Mouse (Mus musculus) hindbrain, embryonic 12.5 days (tissue): ENCODE measurements around the gene Atrnl1. TPM values are rescaled to one million over a fixed set of nuclear protein-coding genes. Genes with fewer than 3 reads are reported as not detected.

Experiments
- ATAC-seq: fragments of 200-750 bp; cut with Nextera tagmentation; 2 replicates; pipeline ENCODE4 v1.8.0; 2017; ENCODE audit warnings: moderate TSS enrichment; ENCODE audit not compliant: low FRiP score
- H3K27ac ChIP-seq: fragments of 300-500 bp; sonication (generic); 2 replicates; pipeline ENCODE4 v1.5.1; 2016; ENCODE audit warnings: mild to moderate bottlenecking
- H3K27me3 ChIP-seq: fragments of 300-500 bp; sonication (generic); 2 replicates; pipeline ENCODE4 v1.6.1; 2016; ENCODE audit warnings: mild to moderate bottlenecking
- H3K36me3 ChIP-seq: fragments of 300-500 bp; sonication (generic); 2 replicates; pipeline ENCODE4 v1.6.1; 2016; ENCODE audit warnings: mild to moderate bottlenecking
- H3K4me1 ChIP-seq: fragments of 300-500 bp; sonication (generic); 2 replicates; pipeline ENCODE4 v1.6.1; 2016
- H3K4me2 ChIP-seq: fragments of 300-500 bp; sonication (generic); replicated peaks from 2 replicates; pipeline ENCODE4 v1.6.1; 2016; ENCODE audit warnings: mild to moderate bottlenecking
- H3K4me3 ChIP-seq: fragments of 300-500 bp; sonication (generic); 2 replicates; pipeline ENCODE4 v1.5.1; 2016; ENCODE audit warnings: mild to moderate bottlenecking
- H3K9ac ChIP-seq: fragments of 300-500 bp; sonication (generic); 2 replicates; pipeline ENCODE4 v1.6.1; 2016; ENCODE audit warnings: mild to moderate bottlenecking, moderate library complexity
- H3K9me3 ChIP-seq: fragments of 300-500 bp; sonication (generic); replicated peaks from 2 replicates; pipeline ENCODE4 v1.6.1; 2016; ENCODE audit warnings: mild to moderate bottlenecking
- WGBS: fragments of 180-500 bp; shearing (Covaris S2); methylation state at CpG from one replicate; pipeline ENCODE4 v1.1.7; 2016; 5-methylcytosine and 5-hydroxymethylcytosine counted together
- polyA plus RNA-seq: library from polyadenylated mRNA; unstranded; fragments of >200 nt; fragmentation: Nextera tagmentation; extraction: Ambion mirVana; gene quantifications from 2 replicates; pipeline ENCODE4 v1.2.1, GENCODE M21; 2016

Gene Atrnl1
- polyA plus RNA-seq, 1 experiment from 2014 or later, result 12.4 TPM

- Histone ChIP-seq H3K27ac (no peak overlapping the region), H3K9me3 (peaks cover 6% of the 10 kb centered on the region), H3K9ac (no peak overlapping the region), H3K36me3 (0 out of 2 replicates have a peak, but pooled peaks cover 3% of the 10 kb centered on the region), H3K4me2 (no peak overlapping the region), H3K4me1 (peaks cover 18% of the 10 kb centered on the region), H3K27me3 (peaks cover 8% of the 10 kb centered on the region; the same call in 1 of the 2 replicates), H3K4me3 (no peak overlapping the region)
- 70% methylated on average over 8 of the region's 8 CpGs for WGBS
- no peak for ATAC-seq
Measured at GRCm38 (mm10) chr19:57924856-57925255, 314.0 kb downstream of the Atrnl1 start.

GRCm38 (mm10) chr19:57925681-57926080 lies 314.8 kb downstream of the Atrnl1 start:
- H3K9me3 ChIP-seq, result peaks cover 2% of the 10 kb centered on the region
- H3K4me3 ChIP-seq, result no peak overlapping the region
- H3K9ac ChIP-seq, result no peak overlapping the region
- peaks cover 18% of the 10 kb centered on the region for H3K4me1 ChIP-seq
- 84% methylated on average over 10 of the region's 10 CpGs for WGBS
- no peak for ATAC-seq
- 0 out of 2 replicates have a peak, but pooled peaks cover 2% of the 10 kb centered on the region for H3K36me3 ChIP-seq
- H3K27me3 ChIP-seq, result peaks cover 8% of the 10 kb centered on the region; the same call in 1 of the 2 replicates
- no peak overlapping the region for H3K4me2 ChIP-seq
- H3K27ac ChIP-seq, result no peak overlapping the region

- H3K9ac ChIP-seq, result no peak overlapping the region
- 90% methylated on average over 5 of the region's 5 CpGs for WGBS
- peaks cover 18% of the 10 kb centered on the region for H3K4me1 ChIP-seq
- peaks cover 8% of the 10 kb centered on the region; the same call in 1 of the 2 replicates for H3K27me3 ChIP-seq
- peak; percentile 94 for ATAC-seq
- no peak overlapping the region for H3K4me3 ChIP-seq
- H3K4me2 ChIP-seq, result no peak overlapping the region
- H3K36me3 ChIP-seq, result no peaks in the 10 kb centered on the region
- no peak overlapping the region for H3K27ac ChIP-seq
- H3K9me3 ChIP-seq, result no peaks in the 10 kb centered on the region
Measured at GRCm38 (mm10) chr19:57926164-57926860, 315.5 kb downstream of the Atrnl1 start.

GRCm38 (mm10) chr19:57926941-57927471 lies 316.2 kb downstream of the Atrnl1 start:
- WGBS, result 26% methylated on average over 10 of the region's 10 CpGs
- ATAC-seq, result 0 out of 2 replicates have a peak, but pooled peaks have one; percentile 16

GRCm38 (mm10) chr19:57927566-57928523 lies 317.0 kb downstream of the Atrnl1 start:
- ATAC-seq, result no peak
- Histone ChIP-seq H3K4me2 (no peak overlapping the region), H3K27ac (no peak overlapping the region), H3K4me3 (no peak overlapping the region), H3K9ac (no peak overlapping the region), H3K4me1 (peaks cover 18% of the 10 kb centered on the region), H3K9me3 (no peaks in the 10 kb centered on the region), H3K27me3 (peaks cover 12% of the 10 kb centered on the region; the same call in 1 of the 2 replicates), H3K36me3 (no peaks in the 10 kb centered on the region)
- 52% methylated on average over 11 of the region's 11 CpGs for WGBS

More at GRCm38 (mm10) chr19:57926941-57927471, 316.2 kb downstream of the Atrnl1 start:
- H3K9me3 ChIP-seq, result no peaks in the 10 kb centered on the region
- H3K36me3 ChIP-seq, result no peaks in the 10 kb centered on the region
- H3K4me2 ChIP-seq, result 0 out of 2 replicates have a peak overlapping the region, but pooled peaks have one; percentile 4
- no peak overlapping the region for H3K9ac ChIP-seq
- peaks cover 18% of the 10 kb centered on the region for H3K4me1 ChIP-seq
- no peak overlapping the region for H3K27ac ChIP-seq
- H3K27me3 ChIP-seq, result peaks cover 12% of the 10 kb centered on the region; the same call in 1 of the 2 replicates
- no peak overlapping the region for H3K4me3 ChIP-seq

- Histone ChIP-seq H3K36me3 (no peaks in the 10 kb centered on the region), H3K9ac (no peak overlapping the region), H3K4me3 (no peak overlapping the region), H3K4me1 (peaks cover 11% of the 10 kb centered on the region), H3K9me3 (no peaks in the 10 kb centered on the region), H3K27me3 (peaks cover 8% of the 10 kb centered on the region; the same call in 1 of the 2 replicates), H3K4me2 (no peak overlapping the region), H3K27ac (no peak overlapping the region)
- WGBS, result 95% methylated on average over 4 of the region's 4 CpGs
- ATAC-seq, result no peak
Measured at GRCm38 (mm10) chr19:57931626-57932025, 320.8 kb downstream of the Atrnl1 start.

GRCm38 (mm10) chr19:57936865-57937264 lies 326.0 kb downstream of the Atrnl1 start:
- H3K36me3 ChIP-seq, result no peaks in the 10 kb centered on the region
- H3K4me3 ChIP-seq, result no peak overlapping the region
- WGBS, result 92% methylated on average over 3 of the region's 3 CpGs
- H3K27me3 ChIP-seq, result 0 out of 2 replicates have a peak, but pooled peaks cover 1% of the 10 kb centered on the region
- peaks cover 9% of the 10 kb centered on the region for H3K4me1 ChIP-seq
- H3K4me2 ChIP-seq, result no peak overlapping the region
- no peak overlapping the region for H3K27ac ChIP-seq
- no peaks in the 10 kb centered on the region for H3K9me3 ChIP-seq
- ATAC-seq, result no peak
- no peak overlapping the region for H3K9ac ChIP-seq

GRCm38 (mm10) chr19:57939166-57939565 lies 328.3 kb downstream of the Atrnl1 start:
- peaks cover 13% of the 10 kb centered on the region for H3K4me1 ChIP-seq
- H3K4me2 ChIP-seq, result no peak overlapping the region
- no peaks in the 10 kb centered on the region for H3K36me3 ChIP-seq
- no peak overlapping the region for H3K4me3 ChIP-seq
- no peak overlapping the region for H3K9ac ChIP-seq
- no peaks in the 10 kb centered on the region for H3K9me3 ChIP-seq
- H3K27me3 ChIP-seq, result no peaks in the 10 kb centered on the region
- no peak overlapping the region for H3K27ac ChIP-seq
- 87% methylated on average over 1 of the region's 1 CpGs for WGBS
- ATAC-seq, result no peak

GRCm38 (mm10) chr19:57941529-57941928 lies 330.7 kb downstream of the Atrnl1 start:
- no peak overlapping the region for H3K4me2 ChIP-seq
- H3K9ac ChIP-seq, result no peak overlapping the region
- H3K27me3 ChIP-seq, result no peaks in the 10 kb centered on the region
- peak overlapping the region; percentile 30; the same call in 1 of the 2 replicates for H3K27ac ChIP-seq
- no peaks in the 10 kb centered on the region for H3K36me3 ChIP-seq
- H3K4me3 ChIP-seq, result no peak overlapping the region
- H3K4me1 ChIP-seq, result peaks cover 11% of the 10 kb centered on the region
- 45% methylated on average over 8 of the region's 8 CpGs for WGBS
- ATAC-seq, result peak; percentile 87
- H3K9me3 ChIP-seq, result no peaks in the 10 kb centered on the region

GRCm38 (mm10) chr19:57942281-57942680 lies 331.4 kb downstream of the Atrnl1 start:
- 87% methylated on average over 14 of the region's 14 CpGs for WGBS
- no peaks in the 10 kb centered on the region for H3K36me3 ChIP-seq
- no peak overlapping the region for H3K9ac ChIP-seq
- no peaks in the 10 kb centered on the region for H3K9me3 ChIP-seq
- no peak overlapping the region for H3K4me2 ChIP-seq
- no peak overlapping the region for H3K27ac ChIP-seq
- H3K27me3 ChIP-seq, result no peaks in the 10 kb centered on the region
- peaks cover 11% of the 10 kb centered on the region for H3K4me1 ChIP-seq
- no peak for ATAC-seq
- H3K4me3 ChIP-seq, result no peak overlapping the region

- ATAC-seq, result no peak
- Histone ChIP-seq H3K4me3 (no peak overlapping the region), H3K27ac (no peak overlapping the region), H3K4me2 (no peak overlapping the region), H3K9ac (no peak overlapping the region), H3K4me1 (peaks cover 11% of the 10 kb centered on the region), H3K36me3 (no peaks in the 10 kb centered on the region), H3K9me3 (no peaks in the 10 kb centered on the region), H3K27me3 (no peaks in the 10 kb centered on the region)
- WGBS, result 51% methylated on average over 2 of the region's 2 CpGs
Measured at GRCm38 (mm10) chr19:57943308-57943707, 332.5 kb downstream of the Atrnl1 start.

GRCm38 (mm10) chr19:57944680-57945079 lies 333.8 kb downstream of the Atrnl1 start:
- no peaks in the 10 kb centered on the region for H3K36me3 ChIP-seq
- ATAC-seq, result no peak
- H3K4me3 ChIP-seq, result no peak overlapping the region
- H3K4me1 ChIP-seq, result peaks cover 13% of the 10 kb centered on the region
- no peak overlapping the region for H3K27ac ChIP-seq
- WGBS, result 79% methylated on average over 6 of the region's 6 CpGs
- no peak overlapping the region for H3K4me2 ChIP-seq
- H3K9me3 ChIP-seq, result no peaks in the 10 kb centered on the region
- no peaks in the 10 kb centered on the region for H3K27me3 ChIP-seq
- H3K9ac ChIP-seq, result no peak overlapping the region
